Mouse (Mus musculus) urinary bladder, postnatal 36 days (tissue): ENCODE results near the gene Dkkl1.
"Not testable (repeated sequence)": the region's sequence is repeated elsewhere in the genome, so short reads cannot be mapped to it uniquely, and the experiment has no call there.

Source experiments
- DNase-seq, 2 experiments: peaks; one replicate each; pipeline ENCODE4 v3.0.0; 2022; ENCODE audit warnings: low spot score in 2 of 2, mixed read lengths in 1 of 2

Dkkl1 gene

DNA sequence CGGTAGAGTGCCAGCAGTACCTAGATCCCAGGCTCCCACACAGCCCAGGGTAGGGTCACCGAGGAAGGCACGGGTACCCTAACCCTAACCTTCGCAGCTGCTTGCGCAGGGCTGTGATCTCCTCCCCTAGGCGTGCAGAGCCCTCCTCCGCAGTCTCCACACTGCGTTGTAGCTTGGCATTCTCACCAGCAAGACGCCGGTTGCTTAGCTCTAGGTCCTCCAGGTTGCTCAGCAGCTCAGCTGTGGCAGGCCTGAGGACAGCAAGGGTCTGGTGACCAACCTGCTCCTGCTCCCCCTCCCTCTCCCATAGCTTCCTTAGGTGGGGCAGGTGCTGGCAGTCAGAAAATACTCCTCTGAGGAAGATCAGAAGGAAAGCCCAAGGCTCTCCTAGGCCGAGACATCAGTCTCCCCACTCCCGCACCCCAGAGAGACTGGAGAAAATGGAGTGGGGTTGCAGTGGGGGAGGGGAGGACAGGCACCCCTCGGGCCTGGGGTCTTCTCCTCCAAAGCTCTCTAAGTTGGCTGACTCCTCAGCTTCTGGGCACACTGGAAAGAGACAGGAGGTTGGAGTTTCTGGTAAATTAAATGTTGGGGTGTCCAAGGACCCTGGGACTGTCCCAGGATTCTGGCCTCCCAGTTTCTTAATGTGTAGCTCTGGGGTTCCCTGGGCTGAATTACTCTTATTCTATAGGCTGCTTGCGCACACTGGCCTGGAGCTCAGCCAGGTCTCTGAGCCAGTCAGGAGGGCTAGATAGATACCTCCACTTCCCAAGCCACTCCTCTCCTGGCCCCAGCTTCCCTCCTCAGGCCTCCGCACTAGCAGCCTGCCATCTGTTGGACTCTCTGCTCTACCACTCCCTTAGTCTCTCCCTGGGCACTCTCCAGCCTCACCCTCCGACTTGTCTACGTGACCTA is 17.8 kb downstream of the Dkkl1 start:
- DNase-seq, result no peak

DNA sequence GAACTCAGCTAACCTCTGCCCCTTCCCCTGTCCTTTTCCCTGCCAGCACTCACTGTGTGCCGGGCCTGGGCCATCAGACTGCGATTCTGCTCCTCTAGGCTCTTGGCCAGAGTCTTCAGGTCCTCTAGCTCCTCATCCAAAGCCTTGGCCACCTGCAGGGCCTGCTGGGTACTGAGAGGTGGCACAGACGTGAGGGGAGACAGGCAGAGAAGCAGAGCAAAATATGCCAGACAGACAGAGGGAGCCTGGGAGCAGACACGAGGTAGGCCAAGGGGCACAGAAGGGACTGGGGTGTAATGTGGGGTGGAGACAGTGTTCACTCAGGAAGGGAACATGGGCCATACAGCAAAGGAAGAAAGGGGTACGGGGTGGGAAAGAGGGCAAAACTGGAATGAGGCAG is 18.5 kb downstream of the Dkkl1 start:
- no peak for DNase-seq

DNA sequence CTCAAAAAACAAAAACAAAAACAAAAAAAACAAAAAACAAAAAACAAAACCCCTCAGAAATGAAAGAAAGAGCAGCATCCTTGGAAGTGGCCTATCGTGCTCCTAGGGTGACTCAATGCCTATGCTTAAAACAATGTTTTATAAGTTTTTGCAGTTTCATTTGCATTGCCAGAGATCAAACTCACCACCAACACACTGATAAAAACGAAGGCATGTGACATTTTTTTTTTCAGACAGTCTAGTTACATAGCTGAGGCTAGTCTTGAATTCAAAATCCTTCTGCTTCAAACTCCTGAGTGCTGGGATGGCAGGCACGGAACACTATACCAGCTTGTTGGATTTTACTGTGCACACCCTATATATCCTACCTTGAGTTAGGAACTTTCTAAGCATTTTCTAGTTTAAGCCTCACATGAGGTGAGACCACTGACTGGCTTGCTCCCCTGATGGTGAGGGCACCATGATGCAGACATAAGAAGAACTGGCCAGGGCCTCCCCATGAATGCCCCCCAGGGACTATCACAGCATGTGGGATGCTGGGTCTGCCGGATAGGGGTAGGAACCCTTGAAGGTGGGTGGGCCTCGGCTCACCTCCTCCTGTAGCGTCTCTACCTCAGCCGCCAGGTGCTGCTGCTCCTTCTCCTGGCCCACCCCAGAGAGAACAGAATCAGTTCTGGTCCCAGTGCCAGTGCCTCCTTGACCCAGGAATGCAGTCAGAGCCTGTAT is 19.2 kb downstream of the Dkkl1 start:
- no peak for DNase-seq

DNA sequence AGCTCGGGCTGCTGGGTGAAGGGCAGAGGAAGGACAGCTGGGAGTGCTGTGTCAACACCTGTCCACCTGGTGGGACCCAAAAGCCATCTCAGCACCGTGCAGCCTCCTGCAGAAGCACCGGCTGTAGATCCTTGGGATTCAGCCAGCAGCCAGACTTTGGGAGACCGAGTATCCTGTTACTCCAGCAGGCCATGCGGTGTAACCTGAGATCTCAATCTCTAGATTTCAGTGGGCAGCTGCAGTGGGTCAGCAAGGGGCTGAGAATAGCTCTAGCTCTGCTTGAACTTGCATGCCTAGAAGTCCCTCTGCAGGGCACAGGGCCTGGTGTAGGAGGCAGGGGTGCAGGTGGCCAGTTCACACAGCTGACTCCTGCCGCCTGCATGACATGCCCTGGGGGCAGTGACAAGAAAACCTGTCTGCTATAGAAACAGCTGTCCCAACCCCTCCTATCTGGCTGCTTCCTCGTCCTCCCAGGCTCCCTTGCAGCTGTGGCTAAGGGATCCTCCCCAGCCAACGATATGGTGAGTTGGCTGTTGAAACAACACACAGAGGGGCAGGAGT is 20.1 kb downstream of the Dkkl1 start:
- no peak for DNase-seq

DNA sequence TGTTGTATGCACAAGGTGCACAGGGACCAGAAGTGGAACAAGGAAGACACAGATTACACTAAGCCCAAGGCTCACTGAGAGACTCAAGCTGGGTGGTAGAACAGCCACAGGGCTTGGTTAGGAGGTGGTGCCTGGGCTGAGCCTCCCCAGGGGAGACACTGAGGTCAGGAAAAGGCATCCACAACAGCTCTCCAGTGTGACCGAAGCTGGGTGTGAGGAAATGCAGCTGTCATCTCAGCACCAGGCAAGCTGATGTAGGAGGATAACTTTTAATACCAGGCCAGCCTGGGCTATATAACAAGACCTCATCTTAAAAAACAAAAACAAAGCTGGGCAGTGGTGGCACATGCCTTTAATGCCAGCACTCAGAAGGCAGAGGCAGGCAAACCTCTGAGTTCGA is 20.8 kb downstream of the Dkkl1 start:
- no peak for DNase-seq

DNA sequence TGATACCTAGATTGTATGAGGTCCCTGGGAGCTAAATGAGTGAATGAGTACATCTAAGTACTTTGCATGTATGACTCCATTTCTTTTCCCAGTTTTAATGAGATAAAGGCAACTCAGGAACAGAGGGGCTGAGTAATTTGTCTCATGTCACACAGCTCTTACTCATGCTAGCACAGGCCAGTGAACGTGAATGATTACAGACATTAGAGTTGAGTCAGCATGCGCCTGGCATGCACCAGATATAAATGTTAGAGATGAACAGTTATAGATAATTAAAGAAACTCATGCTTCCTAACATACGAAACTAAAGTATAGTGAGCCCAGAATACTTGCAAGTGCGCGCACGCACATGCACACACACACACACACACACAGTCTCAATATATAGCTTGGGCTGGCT is 21.8 kb downstream of the Dkkl1 start:
- no peak for DNase-seq

DNA sequence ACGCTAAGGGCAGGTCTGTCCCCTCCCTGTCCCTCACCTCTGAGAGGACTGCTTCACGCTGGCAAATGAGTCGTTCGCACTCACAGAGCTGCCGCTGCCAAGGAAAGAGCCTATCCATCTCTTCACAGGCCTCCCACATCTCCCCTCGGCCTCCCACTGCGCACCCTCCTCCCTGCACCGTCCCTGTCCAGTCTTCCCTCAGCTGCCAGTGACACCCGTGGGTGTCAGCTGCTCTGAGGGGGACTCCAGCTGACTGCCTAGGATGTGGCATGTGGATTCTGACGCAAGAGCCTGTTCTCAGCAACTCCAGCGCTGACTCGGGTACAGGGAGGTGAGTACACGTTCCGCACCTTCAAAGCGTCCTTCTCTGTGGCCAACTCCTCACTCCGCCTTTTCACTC is 22.3 kb downstream of the Dkkl1 start:
- DNase-seq, result no peak

DNA sequence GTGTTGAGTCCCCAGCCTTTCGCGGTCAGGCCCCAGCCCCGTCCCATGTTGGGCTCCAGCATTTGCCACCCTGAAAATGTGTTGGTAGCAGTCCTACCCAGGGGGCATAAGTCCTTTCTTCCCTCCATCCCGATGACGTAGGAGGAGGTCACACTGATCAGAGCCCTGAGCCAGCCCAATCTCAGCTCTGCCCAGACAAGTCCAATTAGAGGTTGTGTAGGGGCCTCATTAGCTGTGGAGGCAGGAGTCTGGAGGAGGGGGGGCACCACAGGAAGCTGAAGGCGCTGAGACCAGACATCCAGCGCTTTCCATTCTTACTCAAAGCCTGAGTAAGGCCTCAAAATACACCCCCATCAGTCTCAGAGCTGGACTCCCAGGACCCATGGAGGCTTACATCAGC is 26.0 kb downstream of the Dkkl1 start:
- DNase-seq, result no peak

DNA sequence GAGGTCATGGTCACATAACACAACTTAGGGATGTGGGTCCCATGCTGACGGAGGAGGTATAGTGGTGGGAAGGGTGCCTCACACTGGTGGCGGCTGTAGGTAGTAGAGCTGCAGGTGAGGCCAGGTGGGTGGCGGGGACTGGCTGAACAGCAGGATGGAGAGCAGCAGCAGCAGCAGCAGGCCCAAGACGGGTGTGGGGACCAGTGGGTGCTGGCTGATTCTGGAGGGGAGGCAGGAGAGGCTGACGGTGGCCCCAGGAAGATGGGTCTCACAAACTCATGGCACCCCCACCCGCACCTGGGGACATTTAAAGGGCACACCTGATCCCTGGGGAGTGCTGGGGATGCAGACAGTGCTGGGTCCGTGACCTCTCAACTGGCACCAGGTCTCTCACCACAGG is 28.3 kb downstream of the Dkkl1 start:
- no peak for DNase-seq

DNA sequence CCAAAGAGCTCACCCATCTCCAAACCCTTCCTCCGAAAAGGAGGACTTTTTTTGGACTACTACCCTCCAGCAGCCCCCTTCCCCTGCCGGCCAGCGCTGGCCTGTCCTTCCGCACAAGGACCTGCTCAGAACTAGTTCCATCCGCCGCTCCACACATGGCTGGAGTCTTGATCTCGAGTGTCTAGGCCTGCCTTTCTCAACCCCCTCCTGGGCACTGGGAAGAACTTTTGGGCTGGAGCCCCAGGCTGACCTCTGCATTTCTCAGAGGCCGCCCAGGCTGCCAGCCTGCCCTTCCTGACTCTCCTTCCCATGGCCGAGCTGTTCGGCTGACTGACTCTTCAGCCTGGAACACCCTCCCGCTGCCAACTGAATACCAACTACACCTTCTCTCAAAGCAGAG is 29.3 kb downstream of the Dkkl1 start:
- DNase-seq, result no peak

DNA sequence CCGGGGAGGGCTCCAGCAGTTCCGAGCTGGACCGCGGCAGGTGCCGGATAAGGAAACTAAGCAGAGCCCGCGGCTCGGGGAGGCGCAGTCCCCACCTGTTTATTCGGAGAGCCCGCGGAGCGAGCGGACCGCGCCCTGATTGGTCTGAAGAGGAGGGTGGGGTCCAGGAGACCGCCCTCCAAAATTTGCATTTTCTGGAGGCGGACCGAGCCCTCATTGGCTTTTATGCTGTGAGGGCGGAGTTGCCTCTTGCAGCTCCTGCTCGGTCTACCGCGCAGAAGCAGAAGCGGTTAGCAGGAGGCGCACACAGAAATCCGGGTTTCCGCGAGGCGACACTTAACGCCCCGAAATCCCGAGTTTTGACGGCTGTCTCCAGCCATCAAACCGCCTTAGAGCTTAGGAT is 29.7 kb downstream of the Dkkl1 start:
- peak; percentile 80 to 88 for DNase-seq

DNA sequence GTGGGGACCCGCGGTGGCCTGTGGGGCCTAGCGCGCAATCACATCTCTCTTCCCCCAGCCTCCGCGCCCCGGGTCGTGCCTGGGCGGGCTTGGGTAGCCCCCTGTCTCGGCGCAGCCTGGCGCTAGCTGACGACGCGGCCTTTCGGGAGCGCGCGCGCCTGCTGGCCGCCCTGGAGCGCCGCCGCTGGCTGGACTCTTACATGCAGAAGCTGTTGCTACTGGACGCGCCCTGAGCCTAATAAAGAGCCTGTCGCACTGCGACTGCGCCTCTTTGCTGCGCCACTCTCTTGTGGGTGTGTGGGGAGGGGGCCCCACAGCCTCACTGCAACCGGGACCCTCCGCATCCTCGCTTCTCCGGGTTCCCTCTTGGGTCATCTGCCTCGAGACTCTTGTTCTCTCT is 30.4 kb downstream of the Dkkl1 start:
- DNase-seq, result no peak

DNA sequence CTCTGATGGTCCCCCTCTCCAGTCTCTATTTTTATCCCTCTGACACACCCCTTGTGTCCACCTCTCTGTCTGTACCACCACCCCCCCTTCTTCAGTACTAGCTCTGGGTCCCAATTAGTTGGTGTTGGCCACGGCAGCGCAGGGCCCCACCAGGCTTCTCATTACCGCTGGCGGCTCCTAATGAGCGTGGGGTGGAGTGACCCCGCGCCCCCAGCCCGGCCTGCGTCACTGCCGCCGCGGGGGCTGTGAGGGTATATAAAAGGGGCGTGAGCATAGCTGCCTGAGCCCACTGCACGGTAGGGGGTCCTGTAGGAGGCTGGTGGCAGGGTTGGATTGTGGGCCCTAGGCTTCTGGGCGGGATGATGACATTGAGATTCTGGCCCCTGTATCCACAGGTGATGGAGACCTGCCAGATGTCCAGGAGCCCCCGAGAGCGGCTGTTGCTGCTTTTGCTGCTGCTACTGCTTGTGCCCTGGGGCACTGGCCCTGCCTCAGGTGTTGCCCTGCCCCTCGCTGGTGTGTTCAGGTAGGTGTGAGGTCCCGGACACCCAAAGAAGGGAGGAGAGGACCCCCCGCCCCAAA is 31.0 kb downstream of the Dkkl1 start, which contains the start of gene Pth2:
Gene Pth2 (plus strand): TSS at position 100 of the 582 bp plus-strand sequence.
- DNase-seq, result no peak

DNA sequence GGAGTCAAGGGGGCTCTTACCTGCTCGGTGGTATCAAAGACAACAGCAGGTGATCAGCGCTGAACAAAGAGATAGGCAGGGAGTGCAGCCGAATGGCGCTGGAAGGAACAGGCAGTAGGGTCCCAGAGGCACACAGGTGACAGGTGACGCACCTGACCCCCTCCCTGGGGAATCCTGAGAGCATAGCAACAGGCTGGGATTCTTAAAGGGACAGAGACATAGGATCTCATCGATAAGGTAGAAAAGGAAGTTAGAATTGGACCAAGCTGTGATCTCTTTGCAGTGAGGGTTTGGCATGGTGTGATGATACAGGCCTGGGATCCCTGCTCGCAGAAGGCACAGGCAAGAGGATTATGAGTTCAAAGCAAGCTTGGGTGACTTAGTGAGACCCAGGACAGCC is 32.5 kb downstream of the Dkkl1 start, which contains the start of gene Gfy:
Gene Gfy (minus strand): TSS at position 101 of the 400 bp plus-strand sequence.
- no peak for DNase-seq

DNA sequence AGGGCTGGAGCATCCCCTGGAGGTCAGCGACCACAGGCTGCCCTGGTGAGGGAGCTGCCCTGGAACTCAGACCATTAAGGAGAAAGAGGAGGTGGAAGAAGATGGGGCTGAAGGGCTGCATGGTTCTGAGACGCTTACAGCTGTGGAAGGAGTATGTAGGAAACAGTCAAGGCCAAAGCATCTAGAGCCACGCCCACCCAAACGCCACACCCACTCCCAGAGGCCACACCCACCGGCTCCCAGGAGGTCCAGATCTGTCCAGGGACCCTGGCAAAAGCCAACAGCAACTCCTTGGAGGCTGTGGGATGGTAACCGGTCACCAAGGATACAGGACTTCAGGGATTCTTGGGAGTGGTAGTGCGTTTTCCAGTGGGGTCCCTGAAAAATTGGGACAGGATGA is 33.4 kb downstream of the Dkkl1 start:
- DNase-seq, result no peak

DNA sequence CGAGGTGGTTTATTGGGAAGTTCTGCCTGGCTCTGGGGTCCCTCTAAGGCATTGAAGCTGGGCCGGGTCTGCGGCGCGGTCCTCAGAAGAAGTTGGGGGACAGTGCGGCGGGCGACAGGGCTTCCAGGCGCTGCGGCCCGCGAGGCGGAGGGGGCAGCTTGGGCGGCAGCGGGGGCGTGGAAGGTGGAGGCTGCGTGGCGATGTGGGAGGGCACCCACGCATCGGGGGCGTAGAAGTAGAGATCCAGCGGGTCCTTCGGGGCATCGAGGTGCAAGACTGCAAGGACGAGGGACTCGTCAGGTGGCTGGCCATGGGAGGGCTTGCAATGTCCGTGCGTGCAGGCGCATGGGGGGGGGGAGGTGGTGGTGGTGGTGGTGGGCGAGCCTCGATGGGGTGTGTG is 35.6 kb downstream of the Dkkl1 start:
- no peak for DNase-seq

DNA sequence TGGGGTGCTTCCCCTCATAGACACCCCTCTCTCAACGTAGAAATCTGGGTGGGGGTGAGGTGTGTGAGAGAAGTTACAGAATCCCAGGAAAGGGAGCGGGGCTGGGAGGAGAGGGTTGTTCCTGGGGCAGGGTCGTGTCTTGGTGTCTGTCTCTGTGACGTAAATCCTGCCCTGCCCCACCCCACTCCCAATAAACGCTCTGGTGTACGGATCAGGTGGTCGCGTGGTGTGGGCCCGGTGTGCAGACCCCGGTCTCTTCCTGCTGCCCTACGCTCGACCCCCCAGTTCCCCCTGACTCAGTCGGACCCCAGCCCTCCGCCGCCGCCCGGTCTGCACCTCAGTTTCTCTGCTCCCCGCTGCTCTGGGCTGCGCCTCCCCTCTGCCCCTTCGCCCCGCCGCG is 36.0 kb downstream of the Dkkl1 start:
- no peak for DNase-seq

DNA sequence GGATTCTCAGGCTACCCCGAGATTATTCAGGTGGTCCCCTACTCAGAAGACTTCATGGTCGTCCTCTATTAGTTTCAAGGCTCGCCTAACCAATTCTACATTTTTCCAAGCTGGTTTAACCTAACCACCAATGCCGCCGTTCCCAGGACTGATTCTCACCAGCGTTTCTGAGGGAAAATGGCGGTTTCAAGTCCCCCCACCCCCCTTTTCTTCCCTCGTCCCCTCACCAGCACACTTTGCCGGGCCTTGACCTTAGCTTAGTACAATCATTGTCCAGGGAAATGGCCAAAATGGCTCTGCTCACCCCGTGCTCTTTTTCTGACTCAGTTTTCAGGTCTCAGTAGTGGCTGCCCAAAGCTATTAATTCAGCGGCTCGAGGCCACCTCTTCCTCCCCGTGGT is 36.5 kb downstream of the Dkkl1 start:
- no peak for DNase-seq

DNA sequence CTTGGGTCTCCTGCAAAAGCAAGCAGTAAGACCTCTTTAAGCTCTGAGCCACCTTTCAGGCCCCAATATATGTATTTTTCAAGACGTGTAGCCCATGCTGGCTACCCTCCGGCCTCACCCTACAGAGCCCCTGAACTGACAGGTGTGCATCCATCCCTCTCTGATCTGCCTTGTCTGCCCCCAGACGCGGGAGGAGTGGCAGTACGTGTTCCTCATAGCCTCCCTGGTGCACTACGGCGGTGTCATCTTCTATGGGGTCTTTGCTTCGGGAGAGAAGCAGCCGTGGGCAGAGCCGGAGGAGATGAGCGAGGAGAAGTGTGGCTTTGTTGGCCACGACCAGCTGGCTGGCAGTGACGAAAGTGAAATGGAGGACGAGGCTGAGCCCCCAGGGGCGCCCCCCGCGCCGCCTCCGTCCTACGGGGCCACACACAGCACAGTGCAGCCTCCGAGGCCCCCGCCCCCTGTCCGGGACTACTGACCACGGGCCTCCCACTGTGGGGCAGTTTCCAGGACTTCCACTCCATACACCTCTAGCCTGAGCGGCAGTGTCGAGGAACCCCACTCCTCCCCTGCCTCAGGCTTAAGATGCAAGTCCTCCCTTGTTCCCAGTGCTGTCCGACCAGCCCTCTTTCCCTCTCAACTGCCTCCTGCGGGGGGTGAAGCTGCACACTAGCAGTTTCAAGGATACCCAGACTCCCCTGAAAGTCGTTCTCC is 37.2 kb downstream of the Dkkl1 start:
- DNase-seq, result no peak

DNA sequence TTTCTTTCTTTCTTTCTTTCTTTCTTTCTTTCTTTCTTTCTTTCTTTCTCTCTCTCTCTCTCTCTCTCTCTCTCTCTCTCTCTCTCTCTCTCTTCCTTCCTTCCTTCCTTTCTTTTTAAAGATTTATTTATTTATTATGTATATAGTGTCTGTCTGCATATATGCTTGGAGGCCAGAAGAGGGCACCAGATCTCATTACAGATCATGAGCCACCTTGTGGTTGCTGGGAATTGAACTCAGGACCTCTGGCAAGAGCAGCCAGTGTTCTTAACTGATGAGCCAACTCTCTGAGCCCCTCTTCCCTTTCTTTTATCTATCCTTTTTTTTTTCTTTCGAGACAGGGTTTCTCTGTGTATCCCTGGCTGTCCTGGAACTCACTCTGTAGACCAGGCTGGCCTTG is 38.2 kb downstream of the Dkkl1 start:
- not testable (repeated sequence) for DNase-seq

DNA sequence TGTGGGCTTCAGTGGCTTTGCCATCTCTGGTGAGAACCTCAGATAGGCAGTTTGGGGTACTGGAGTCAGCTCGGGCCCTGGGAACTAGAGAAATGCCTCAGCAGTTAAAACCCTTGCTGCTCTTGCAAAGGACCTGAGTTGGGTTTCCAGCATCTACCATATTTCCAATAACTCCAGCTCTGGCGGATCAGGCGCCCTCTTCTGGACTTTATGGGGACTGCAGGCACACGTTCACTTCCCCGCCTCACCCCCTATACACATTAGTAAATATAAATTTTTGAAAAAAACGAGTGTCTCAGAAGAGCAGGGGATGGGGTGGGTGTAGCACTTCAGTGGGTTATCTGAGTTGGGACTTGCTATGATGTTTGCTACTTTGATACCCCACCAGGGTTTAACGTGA is 39.0 kb downstream of the Dkkl1 start:
- no peak for DNase-seq

DNA sequence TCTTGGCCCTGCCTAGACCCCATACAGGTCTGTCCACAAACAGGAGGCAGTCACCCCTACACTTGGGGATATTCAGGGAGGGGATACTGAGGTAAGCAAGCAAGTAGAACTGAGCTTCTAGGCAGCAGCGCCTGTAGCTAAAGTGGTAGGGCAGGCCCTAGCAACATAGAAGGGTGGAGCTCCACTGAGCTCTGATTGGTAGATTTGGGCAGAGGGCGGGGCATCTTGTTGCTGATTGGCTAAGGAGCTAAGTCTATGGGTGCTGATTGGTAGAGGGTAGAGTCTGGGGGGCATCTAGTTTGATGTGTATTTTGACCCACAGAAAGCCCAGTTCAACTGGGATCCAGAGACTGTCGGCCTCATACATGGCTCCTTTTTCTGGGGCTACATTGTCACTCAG is 42.5 kb downstream of the Dkkl1 start:
- DNase-seq, result no peak
